Mouse (Mus musculus): ENCODE results near the gene Gm42906.

DNA sequence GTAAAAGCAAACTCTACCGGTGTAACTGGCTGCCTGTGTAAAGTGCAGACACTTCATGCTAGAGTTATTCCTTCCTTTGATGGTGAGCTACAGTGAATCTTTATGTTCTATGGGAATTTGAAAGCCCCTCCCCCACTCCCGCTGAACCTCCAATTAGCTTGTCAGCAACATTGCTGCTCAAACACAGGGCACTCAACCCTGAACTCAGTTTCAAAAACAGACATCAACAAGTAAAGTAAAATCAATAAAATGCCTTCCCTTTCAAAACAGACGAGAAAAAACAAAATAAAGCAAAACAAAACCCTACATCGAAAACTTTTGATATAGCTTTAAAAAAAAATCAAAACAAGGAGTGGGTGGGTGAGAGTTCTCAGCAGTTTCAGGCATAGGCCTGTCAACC, 273.9 kb downstream of the Gm42906 start:
- TF ChIP-seq CTCF (IDR thresholded peaks at IDR 0.05; ENCODE audit: low read depth): no peak
- TF ChIP-seq EP300 (IDR thresholded peaks at IDR 0.05; ENCODE audit: low read depth): no peak
